Mouse (Mus musculus): ENCODE measurements around the gene Cyp2c54. TPM values are rescaled to one million over a fixed set of nuclear protein-coding genes. Genes with fewer than 3 reads are reported as not detected.
"Not testable (repeated sequence)": the region's sequence is repeated elsewhere in the genome, so short reads cannot be mapped to it uniquely, and the experiment has no call there.

The Cyp2c54 gene
- total RNA-seq (2022) = not detected

- no peak for DNase-seq (ENCODE audit: low spot score in 2 of 2)
These were observed at the start of gene Cyp2c54 for GRCm38 (mm10) chr19:40073701-40074100. Cyp2c54 (minus strand) TSS chr19:40073827.

- DNase-seq (ENCODE audit: low spot score in 2 of 2) = not testable (repeated sequence)
These were observed 46.0 kb upstream of the Cyp2c54 start for GRCm38 (mm10) chr19:40119624-40120023.

GRCm38 (mm10) chr19:40091111-40091510 is 17.5 kb upstream of the Cyp2c54 start:
- DNase-seq (ENCODE audit: low spot score in 2 of 2) = no peak

GRCm38 (mm10) chr19:40089421-40089820 is 15.8 kb upstream of the Cyp2c54 start, which contains the start of gene Cyp2c50:
Cyp2c50 (plus strand) TSS chr19:40089688.
- DNase-seq (ENCODE audit: low spot score in 2 of 2) = not testable (repeated sequence)

DNA sequence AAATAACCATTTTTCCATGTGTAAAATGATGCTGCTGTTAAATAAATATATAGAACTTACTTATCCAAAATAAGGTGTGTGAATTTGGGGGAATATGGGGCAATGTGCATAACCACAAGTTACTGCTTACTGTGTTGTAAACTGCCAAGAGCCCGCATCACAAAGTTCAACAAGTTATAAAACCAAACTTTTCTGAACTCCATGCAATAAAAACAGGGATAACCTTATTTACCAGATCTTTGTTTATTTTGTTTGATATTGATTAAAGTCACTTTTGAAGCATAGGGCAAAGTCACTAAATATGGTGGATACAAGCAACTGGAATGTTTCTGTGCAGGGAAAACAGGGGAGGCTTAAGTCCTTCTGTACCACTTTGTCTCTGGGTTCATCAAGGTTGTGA is 14.8 kb upstream of the Cyp2c54 start:
- no peak for DNase-seq (ENCODE audit: low spot score in 2 of 2)

DNA sequence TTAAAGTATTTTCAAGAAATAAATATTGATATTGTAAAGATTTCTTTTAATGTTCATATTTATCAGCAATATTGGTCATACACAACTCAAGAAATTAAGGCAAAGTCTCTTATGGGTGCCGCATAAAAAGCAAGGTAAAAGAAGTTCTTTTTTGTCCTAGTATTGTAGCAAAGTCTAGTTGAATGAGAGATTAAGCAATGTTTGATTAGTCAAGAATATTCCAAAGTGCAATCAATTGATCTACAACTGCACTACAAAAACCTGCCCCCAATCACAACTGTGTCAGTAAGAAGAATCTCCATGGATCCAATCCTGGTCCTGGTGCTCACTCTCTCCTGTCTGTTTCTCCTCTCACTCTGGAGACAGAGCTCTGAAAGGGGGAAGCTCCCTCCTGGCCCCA is 81.5 kb downstream of the Cyp2c54 start, which contains the start of gene Cyp2c37:
TSS of gene Cyp2c37 (plus strand) at position 285 of the 400 bp plus-strand sequence.
- not testable (repeated sequence) for DNase-seq (ENCODE audit: low spot score in 2 of 2)

DNA sequence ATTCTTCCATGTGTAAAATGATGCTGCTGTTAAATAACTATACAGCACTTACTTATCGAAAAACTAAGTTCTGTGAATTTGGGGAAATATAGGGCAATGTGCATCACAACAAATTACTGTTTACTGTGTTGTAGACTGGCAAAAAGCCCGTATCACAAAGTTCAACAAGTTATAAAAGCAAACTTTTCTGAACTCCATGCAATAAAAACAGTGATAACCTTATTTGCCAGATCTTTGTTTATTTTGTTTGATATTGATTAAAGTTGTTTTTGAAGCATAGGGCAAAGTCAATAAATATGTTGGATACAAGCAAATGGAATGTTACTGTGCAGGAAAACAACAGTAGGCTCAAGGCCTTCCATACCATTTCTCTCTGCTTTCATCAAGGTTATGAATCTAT is 84.2 kb downstream of the Cyp2c54 start:
- no peak for DNase-seq (ENCODE audit: low spot score in 2 of 2)

Other genes starting within 250 kb of the Cyp2c54 start
- gene Cyp2c69, start 187.0 kb downstream of the Cyp2c54 start, total RNA-seq (2022) = not detected
- not detected for gene Cyp2c37, start 81.4 kb downstream of the Cyp2c54 start, total RNA-seq (2022)
- gene Cyp2c50, start 15.9 kb upstream of the Cyp2c54 start, total RNA-seq (2022) = not detected
- gene Cyp2c70, start 113.5 kb upstream of the Cyp2c54 start, total RNA-seq (2022) = 1 to 10 TPM; 1.3 to 2.4 (median 1.5) TPM
- gene Pdlim1, start 198.0 kb upstream of the Cyp2c54 start, total RNA-seq (2022) = 10 to 100 TPM; 20.7 to 25.3 (median 21.6) TPM